Mouse (Mus musculus): Measurements from ENCODE around the gene Gm36210. TPM values are rescaled to one million over a fixed set of nuclear protein-coding genes. Genes with fewer than 3 reads are reported as not detected.

Gm36210 gene
- polyA plus RNA-seq, 1 experiment from 2014 or later, result 0.59 TPM

DNA sequence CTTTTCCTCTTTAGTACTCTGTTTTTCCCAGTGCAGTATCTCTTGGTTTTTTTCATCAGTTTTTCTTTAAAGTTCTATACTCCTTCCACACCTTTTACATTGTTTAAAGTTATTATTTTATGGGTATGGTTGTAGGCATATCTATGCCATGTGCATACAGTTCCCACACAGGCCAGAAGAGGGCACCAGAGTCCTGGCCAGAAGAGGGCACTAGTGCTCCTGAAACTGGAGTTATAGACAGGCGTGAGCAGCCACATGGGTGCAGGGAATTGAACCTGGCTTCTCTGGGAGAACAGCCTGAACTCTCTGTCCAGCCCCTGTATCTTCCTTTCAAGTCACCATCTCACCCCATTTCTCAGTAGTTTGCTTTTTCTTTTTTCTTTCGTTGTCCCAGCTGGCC lies 32.1 kb upstream of the Gm36210 start:
- Histone ChIP-seq H3K4me1 (replicated peaks; ENCODE audit: control insufficient read depth, insufficient read depth, low read length) (no peaks in the 10 kb centered on the region), H3K36me3 (ENCODE audit: control insufficient read depth, insufficient read depth, low read length) (no peaks in the 10 kb centered on the region; the same call in 1 of the 2 replicates), H3K4me3 (ENCODE audit: low read depth, low read length) (no peak overlapping the region), H3K27ac (ENCODE audit: low read depth, low read length) (no peak overlapping the region), H3K27me3 (ENCODE audit: control insufficient read depth, insufficient read depth, low read length) (no peaks in the 10 kb centered on the region), H3K9me3 (ENCODE audit: control insufficient read depth, low read length) (no peaks in the 10 kb centered on the region), H3K4me2 (ENCODE audit: low read depth, low read length, severe bottlenecking) (no peak overlapping the region), H3K9ac (ENCODE audit: low read length) (no peak overlapping the region)
- ATAC-seq (replicated peaks; ENCODE audit: low FRiP score) (0 out of 2 replicates have a peak, but pooled peaks have one; percentile 26), DNase-seq (ENCODE audit: low spot score) (peak; percentile 85)
- WGBS, result 33% methylated on average over 2 of the region's 2 CpGs

GRCm38 (mm10) chr7:4937392-4937791 lies 31.1 kb upstream of the Gm36210 start:
- 79% methylated on average over 11 of the region's 11 CpGs for WGBS
- Histone ChIP-seq H3K4me1 (replicated peaks; ENCODE audit: control insufficient read depth, insufficient read depth, low read length) (no peaks in the 10 kb centered on the region), H3K4me2 (ENCODE audit: low read depth, low read length, severe bottlenecking) (no peak overlapping the region), H3K9me3 (ENCODE audit: control insufficient read depth, low read length) (no peaks in the 10 kb centered on the region), H3K27ac (ENCODE audit: low read depth, low read length) (no peak overlapping the region), H3K9ac (ENCODE audit: low read length) (no peak overlapping the region), H3K27me3 (ENCODE audit: control insufficient read depth, insufficient read depth, low read length) (no peaks in the 10 kb centered on the region), H3K36me3 (ENCODE audit: control insufficient read depth, insufficient read depth, low read length) (no peaks in the 10 kb centered on the region; the same call in 1 of the 2 replicates), H3K4me3 (ENCODE audit: low read depth, low read length) (no peak overlapping the region)
- ATAC-seq (replicated peaks; ENCODE audit: low FRiP score) (no peak), DNase-seq (ENCODE audit: low spot score) (no peak)

- no peaks in the 10 kb centered on the region; the same call in 1 of the 2 replicates for H3K36me3 ChIP-seq (ENCODE audit: control insufficient read depth, insufficient read depth, low read length)
- H3K4me1 ChIP-seq (replicated peaks; ENCODE audit: control insufficient read depth, insufficient read depth, low read length), result no peaks in the 10 kb centered on the region
- H3K4me3 ChIP-seq (ENCODE audit: low read depth, low read length), result no peak overlapping the region
- H3K9me3 ChIP-seq (ENCODE audit: control insufficient read depth, low read length), result no peaks in the 10 kb centered on the region
- DNase-seq (ENCODE audit: low spot score) (no peak), ATAC-seq (replicated peaks; ENCODE audit: low FRiP score) (no peak)
- no peak overlapping the region for H3K4me2 ChIP-seq (ENCODE audit: low read depth, low read length, severe bottlenecking)
- H3K27me3 ChIP-seq (ENCODE audit: control insufficient read depth, insufficient read depth, low read length), result no peaks in the 10 kb centered on the region
- H3K9ac ChIP-seq (ENCODE audit: low read length), result no peak overlapping the region
- 90% methylated on average over 10 of the region's 10 CpGs for WGBS
- H3K27ac ChIP-seq (ENCODE audit: low read depth, low read length), result no peak overlapping the region
Measured at GRCm38 (mm10) chr7:4936832-4937231, 30.5 kb upstream of the Gm36210 start.

- H3K4me2 ChIP-seq (ENCODE audit: low read depth, low read length, severe bottlenecking), result no peak overlapping the region
- H3K27ac ChIP-seq (ENCODE audit: low read depth, low read length), result no peak overlapping the region
- H3K4me3 ChIP-seq (ENCODE audit: low read depth, low read length), result no peak overlapping the region
- 87% methylated on average over 4 of the region's 4 CpGs for WGBS
- ATAC-seq (replicated peaks; ENCODE audit: low FRiP score) (no peak), DNase-seq (ENCODE audit: low spot score) (no peak)
- no peaks in the 10 kb centered on the region for H3K27me3 ChIP-seq (ENCODE audit: control insufficient read depth, insufficient read depth, low read length)
- no peaks in the 10 kb centered on the region for H3K9me3 ChIP-seq (ENCODE audit: control insufficient read depth, low read length)
- H3K9ac ChIP-seq (ENCODE audit: low read length), result no peak overlapping the region
- H3K4me1 ChIP-seq (replicated peaks; ENCODE audit: control insufficient read depth, insufficient read depth, low read length), result no peaks in the 10 kb centered on the region
- H3K36me3 ChIP-seq (ENCODE audit: control insufficient read depth, insufficient read depth, low read length), result no peaks in the 10 kb centered on the region; the same call in 1 of the 2 replicates
Measured at GRCm38 (mm10) chr7:4934160-4934914, 28.0 kb upstream of the Gm36210 start.

DNA sequence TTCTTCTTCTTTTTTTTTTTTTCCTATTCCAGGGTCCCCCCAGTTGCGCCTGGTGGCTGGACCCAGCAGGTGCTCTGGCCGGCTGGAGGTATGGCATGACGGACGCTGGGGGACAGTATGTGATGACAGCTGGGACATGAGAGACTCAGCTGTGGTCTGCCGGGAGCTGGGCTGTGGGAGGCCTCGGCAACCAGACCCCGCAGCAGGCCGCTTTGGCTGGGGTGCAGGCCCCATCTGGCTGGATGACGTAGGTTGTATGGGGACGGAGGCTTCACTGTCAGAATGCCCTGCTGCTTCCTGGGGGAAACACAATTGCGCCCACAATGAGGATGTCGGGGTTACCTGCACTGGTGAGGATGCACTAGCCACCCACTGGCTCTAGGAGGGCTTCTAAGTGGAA lies 26.8 kb upstream of the Gm36210 start:
- Histone ChIP-seq H3K27me3 (ENCODE audit: control insufficient read depth, insufficient read depth, low read length) (no peaks in the 10 kb centered on the region), H3K36me3 (ENCODE audit: control insufficient read depth, insufficient read depth, low read length) (no peaks in the 10 kb centered on the region; the same call in 1 of the 2 replicates), H3K9me3 (ENCODE audit: control insufficient read depth, low read length) (no peaks in the 10 kb centered on the region), H3K27ac (ENCODE audit: low read depth, low read length) (no peak overlapping the region), H3K4me1 (replicated peaks; ENCODE audit: control insufficient read depth, insufficient read depth, low read length) (no peaks in the 10 kb centered on the region), H3K4me2 (ENCODE audit: low read depth, low read length, severe bottlenecking) (no peak overlapping the region), H3K4me3 (ENCODE audit: low read depth, low read length) (no peak overlapping the region), H3K9ac (ENCODE audit: low read length) (no peak overlapping the region)
- DNase-seq (ENCODE audit: low spot score) (no peak), ATAC-seq (replicated peaks; ENCODE audit: low FRiP score) (no peak)
- WGBS, result 85% methylated on average over 12 of the region's 12 CpGs

DNA sequence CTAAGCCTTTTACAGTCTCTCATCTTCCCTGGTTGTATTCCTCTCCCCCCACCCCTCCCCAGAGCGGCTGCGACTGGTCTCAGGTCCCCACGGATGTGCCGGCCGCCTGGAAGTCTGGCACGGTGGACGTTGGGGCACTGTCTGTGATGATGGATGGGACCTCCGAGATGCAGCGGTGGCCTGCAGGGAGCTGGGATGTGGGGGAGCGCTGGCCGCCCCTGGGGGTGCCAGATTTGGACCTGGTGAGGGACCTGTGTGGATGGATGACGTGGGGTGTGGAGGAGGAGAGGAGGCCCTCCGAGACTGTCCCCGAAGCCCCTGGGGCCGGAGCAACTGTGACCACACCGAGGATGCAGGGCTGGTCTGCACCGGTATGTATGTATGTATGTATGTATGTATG lies 22.0 kb upstream of the Gm36210 start:
- peaks cover 28% of the 10 kb centered on the region for H3K4me1 ChIP-seq (replicated peaks; ENCODE audit: control insufficient read depth, insufficient read depth, low read length)
- no peaks in the 10 kb centered on the region for H3K36me3 ChIP-seq (ENCODE audit: control insufficient read depth, insufficient read depth, low read length)
- H3K4me3 ChIP-seq (ENCODE audit: low read depth, low read length), result no peak overlapping the region
- ATAC-seq (replicated peaks; ENCODE audit: low FRiP score) (no peak), DNase-seq (ENCODE audit: low spot score) (no peak)
- H3K9ac ChIP-seq (ENCODE audit: low read length), result no peak overlapping the region
- H3K27ac ChIP-seq (ENCODE audit: low read depth, low read length), result no peak overlapping the region
- no peak overlapping the region for H3K4me2 ChIP-seq (ENCODE audit: low read depth, low read length, severe bottlenecking)
- WGBS, result 89% methylated on average over 17 of the region's 17 CpGs
- no peaks in the 10 kb centered on the region for H3K27me3 ChIP-seq (ENCODE audit: control insufficient read depth, insufficient read depth, low read length)
- H3K9me3 ChIP-seq (ENCODE audit: control insufficient read depth, low read length), result no peaks in the 10 kb centered on the region

- no peak overlapping the region for H3K27ac ChIP-seq (ENCODE audit: low read depth, low read length)
- no peaks in the 10 kb centered on the region for H3K36me3 ChIP-seq (ENCODE audit: control insufficient read depth, insufficient read depth, low read length)
Measured at GRCm38 (mm10) chr7:4927711-4928110, 21.4 kb upstream of the Gm36210 start.

GRCm38 (mm10) chr7:4926849-4927248 lies 20.5 kb upstream of the Gm36210 start:
- no peaks in the 10 kb centered on the region for H3K36me3 ChIP-seq (ENCODE audit: control insufficient read depth, insufficient read depth, low read length)
- H3K27me3 ChIP-seq (ENCODE audit: control insufficient read depth, insufficient read depth, low read length), result no peaks in the 10 kb centered on the region
- H3K4me2 ChIP-seq (ENCODE audit: low read depth, low read length, severe bottlenecking), result no peak overlapping the region
- 80% methylated on average over 16 of the region's 16 CpGs for WGBS
- H3K4me3 ChIP-seq (ENCODE audit: low read depth, low read length), result no peak overlapping the region
- DNase-seq (ENCODE audit: low spot score) (peak; percentile 52), ATAC-seq (replicated peaks; ENCODE audit: low FRiP score) (no peak)
- 0 out of 2 replicates have a peak overlapping the region, but pooled peaks have one; percentile 12 for H3K27ac ChIP-seq (ENCODE audit: low read depth, low read length)
- H3K9ac ChIP-seq (ENCODE audit: low read length), result no peak overlapping the region
- H3K9me3 ChIP-seq (ENCODE audit: control insufficient read depth, low read length), result no peaks in the 10 kb centered on the region
- H3K4me1 ChIP-seq (replicated peaks; ENCODE audit: control insufficient read depth, insufficient read depth, low read length), result peaks cover 37% of the 10 kb centered on the region

More at GRCm38 (mm10) chr7:4927711-4928110, 21.4 kb upstream of the Gm36210 start:
- WGBS, result 65% methylated on average over 8 of the region's 8 CpGs
- H3K4me3 ChIP-seq (ENCODE audit: low read depth, low read length), result no peak overlapping the region
- H3K4me1 ChIP-seq (replicated peaks; ENCODE audit: control insufficient read depth, insufficient read depth, low read length), result peaks cover 32% of the 10 kb centered on the region
- ATAC-seq (replicated peaks; ENCODE audit: low FRiP score), result no peak
- H3K9me3 ChIP-seq (ENCODE audit: control insufficient read depth, low read length), result no peaks in the 10 kb centered on the region
- H3K9ac ChIP-seq (ENCODE audit: low read length), result no peak overlapping the region
- no peak for DNase-seq (ENCODE audit: low spot score)
- H3K27me3 ChIP-seq (ENCODE audit: control insufficient read depth, insufficient read depth, low read length), result no peaks in the 10 kb centered on the region
- H3K4me2 ChIP-seq (ENCODE audit: low read depth, low read length, severe bottlenecking), result no peak overlapping the region
